Mouse (Mus musculus) myocyte (in vitro differentiated cells): ENCODE data around the gene Ptpn1. TPM values are rescaled to one million over a fixed set of nuclear protein-coding genes. Genes with fewer than 3 reads are reported as not detected.
A peak's percentile ranks its signal among the peaks of the same experiment; 100 is the strongest.

Experiments
- H3K27me3 ChIP-seq: one replicate; pipeline ENCODE4 v1.6.1; 2011; ENCODE audit not compliant: control insufficient read depth, insufficient read depth, insufficient read length
- H3K36me3 ChIP-seq: one replicate; pipeline ENCODE4 v1.6.1; 2011; ENCODE audit not compliant: control insufficient read depth, insufficient read depth
- H3K4me2 ChIP-seq: one replicate; pipeline ENCODE4 v1.6.1; 2011; ENCODE audit warnings: low read depth, control low read depth
- H3K4me3 ChIP-seq: one replicate; pipeline ENCODE4 v1.5.1; 2011; ENCODE audit warnings: mild to moderate bottlenecking, control low read depth, moderate library complexity
- H3K79me2 ChIP-seq: one replicate; pipeline ENCODE4 v1.6.1; 2011; ENCODE audit not compliant: control insufficient read depth, insufficient read depth
- H3ac ChIP-seq: one replicate; pipeline ENCODE4 v1.6.1; 2011; ENCODE audit not compliant: control insufficient read depth, insufficient read length
- CEBPB ChIP-seq: IDR thresholded peaks from 2 replicates; pipeline ENCODE4 v1.6.1; 2011; ENCODE audit warnings: mild to moderate bottlenecking, moderate library complexity; ENCODE audit not compliant: poor library complexity, insufficient read depth, severe bottlenecking
- E2F4 ChIP-seq: IDR thresholded peaks from one replicate; pipeline ENCODE4 v1.6.1; 2011; ENCODE audit warnings: mild to moderate bottlenecking, control low read depth, moderate library complexity; ENCODE audit not compliant: insufficient read depth
- MAX ChIP-seq: IDR thresholded peaks from one replicate; pipeline ENCODE4 v1.6.1; 2011; ENCODE audit warnings: low read depth, mild to moderate bottlenecking, control low read depth
- MYOD1 ChIP-seq, 3 experiments: IDR thresholded peaks; one replicate each; pipeline ENCODE4 v1.6.1; 2011; ENCODE audit warnings: control low read depth in 2 of 3, low read depth in 2 of 3, mild to moderate bottlenecking in 2 of 3, moderate library complexity in 1 of 3; ENCODE audit not compliant: insufficient read length in 2 of 3, control insufficient read depth in 1 of 3
- MYOG ChIP-seq, 3 experiments: IDR thresholded peaks; one replicate each; pipeline ENCODE4 v1.6.1; 2011; ENCODE audit warnings: control low read depth in 2 of 3, low read depth in 2 of 3, mild to moderate bottlenecking in 2 of 3; ENCODE audit not compliant: insufficient read length in 2 of 3, control insufficient read depth in 1 of 3, insufficient read depth in 1 of 3
- POLR2A ChIP-seq: IDR thresholded peaks from one replicate; pipeline ENCODE4 v1.6.1; 2011; ENCODE audit warnings: low read depth, mild to moderate bottlenecking, control low read depth, moderate library complexity; ENCODE audit not compliant: insufficient read length
- POLR2AphosphoS2 ChIP-seq: IDR thresholded peaks from one replicate; pipeline ENCODE4 v1.6.1; 2011; ENCODE audit warnings: low read depth, control low read depth; ENCODE audit not compliant: insufficient read length
- REST ChIP-seq: IDR thresholded peaks from one replicate; pipeline ENCODE4 v1.6.1; 2011; ENCODE audit warnings: mild to moderate bottlenecking, control low read depth, moderate library complexity; ENCODE audit not compliant: insufficient read depth, insufficient read length
- SRF ChIP-seq: IDR thresholded peaks from one replicate; pipeline ENCODE4 v1.6.1; 2011; ENCODE audit warnings: low read depth; ENCODE audit not compliant: control insufficient read depth, insufficient read length
- TCF12 ChIP-seq: IDR thresholded peaks from one replicate; pipeline ENCODE4 v1.6.1; 2011; ENCODE audit warnings: mild to moderate bottlenecking, control low read depth; ENCODE audit not compliant: poor library complexity, insufficient read depth, severe bottlenecking
- TCF3 ChIP-seq: IDR thresholded peaks from one replicate; pipeline ENCODE4 v1.6.1; 2011; ENCODE audit warnings: low read depth, control low read depth; ENCODE audit not compliant: insufficient read length
- USF1 ChIP-seq: IDR thresholded peaks from one replicate; pipeline ENCODE4 v1.6.1; 2011; ENCODE audit warnings: low read depth, mild to moderate bottlenecking, control low read depth, moderate library complexity
- polyA plus RNA-seq: library from polyadenylated mRNA; unstranded; fragments of >200 nt; fragmentation: generic; extraction: Trizol; gene quantifications from one replicate; pipeline ENCODE4 v1.2.1, GENCODE M21; 2012; ENCODE audit warnings: missing spikeins

Ptpn1 gene
- polyA plus RNA-seq, 1 experiment, result 45.0 TPM

DNA sequence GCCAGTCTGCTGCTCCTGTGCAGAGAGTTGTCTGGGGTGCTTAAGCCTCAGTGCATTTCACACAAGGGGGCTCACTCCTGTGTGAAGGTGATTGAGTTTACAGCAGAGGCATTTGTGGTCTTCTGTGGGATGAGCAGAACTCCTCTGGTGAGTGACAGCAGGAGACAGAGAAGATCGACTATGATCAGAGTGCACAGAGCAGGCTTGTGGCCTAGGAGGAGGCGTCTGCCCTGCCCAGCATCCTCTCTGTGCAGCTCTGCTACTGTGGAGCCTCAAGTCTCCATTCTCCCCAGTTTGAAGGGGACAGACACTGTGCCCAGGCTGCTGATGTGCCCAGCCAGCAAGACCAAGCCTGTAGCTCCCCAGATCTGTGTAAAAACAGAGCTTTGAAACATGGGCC lies 18.0 kb downstream of the Ptpn1 start:
- H3K4me3 ChIP-seq, result no peak overlapping the region
- H3K4me2 ChIP-seq, result peak overlapping the region; percentile 62
- no peak overlapping the region for H3ac ChIP-seq
- no peaks in the 10 kb centered on the region for H3K27me3 ChIP-seq
- TF ChIP-seq MYOG (IDR thresholded peaks at IDR 0.05; ENCODE audit: control insufficient read depth in 1 of 3, insufficient read depth in 1 of 3, insufficient read length in 2 of 3, low read depth in 2 of 3) (no peak), MAX (no peak), CEBPB (no peak), POLR2A (no peak), USF1 (no peak), REST (no peak), TCF12 (no peak), TCF3 (no peak), SRF (no peak), POLR2AphosphoS2 (no peak), E2F4 (no peak), MYOD1 (IDR thresholded peaks at IDR 0.05; ENCODE audit: control insufficient read depth in 1 of 3, insufficient read length in 2 of 3, low read depth in 2 of 3) (no peak)
- peaks cover 92% of the 10 kb centered on the region for H3K79me2 ChIP-seq
- H3K36me3 ChIP-seq, result no peaks in the 10 kb centered on the region

- Histone ChIP-seq H3K79me2 (peaks cover 90% of the 10 kb centered on the region), H3K36me3 (no peaks in the 10 kb centered on the region), H3ac (no peak overlapping the region), H3K4me2 (peak overlapping the region; percentile 64), H3K27me3 (no peaks in the 10 kb centered on the region), H3K4me3 (no peak overlapping the region)
- no peak for TF ChIP-seq SRF
- no peak for TF ChIP-seq POLR2A
- no peak for TF ChIP-seq TCF12
- TF ChIP-seq MYOG (IDR thresholded peaks at IDR 0.05; ENCODE audit: control insufficient read depth in 1 of 3, insufficient read depth in 1 of 3, insufficient read length in 2 of 3, low read depth in 2 of 3), result no peak
- TF ChIP-seq E2F4, result no peak
- no peak for TF ChIP-seq TCF3
- no peak for TF ChIP-seq POLR2AphosphoS2
- TF ChIP-seq USF1, result no peak
- no peak for TF ChIP-seq CEBPB
- no peak for TF ChIP-seq MAX
- no peak for TF ChIP-seq MYOD1 (IDR thresholded peaks at IDR 0.05; ENCODE audit: control insufficient read depth in 1 of 3, insufficient read length in 2 of 3, low read depth in 2 of 3)
- no peak for TF ChIP-seq REST
Measured at GRCm38 (mm10) chr2:167950681-167951080, 18.8 kb downstream of the Ptpn1 start.

- no peaks in the 10 kb centered on the region for H3K36me3 ChIP-seq
- H3K4me2 ChIP-seq, result peak overlapping the region; percentile 64
- H3K4me3 ChIP-seq, result no peak overlapping the region
- H3K79me2 ChIP-seq, result peaks cover 89% of the 10 kb centered on the region
- no peaks in the 10 kb centered on the region for H3K27me3 ChIP-seq
- no peak for TF ChIP-seq POLR2AphosphoS2
- TF ChIP-seq CEBPB, result peak; percentile 94
- no peak for TF ChIP-seq SRF
- H3ac ChIP-seq, result no peak overlapping the region
Measured at GRCm38 (mm10) chr2:167951301-167952211, 19.7 kb downstream of the Ptpn1 start.

DNA sequence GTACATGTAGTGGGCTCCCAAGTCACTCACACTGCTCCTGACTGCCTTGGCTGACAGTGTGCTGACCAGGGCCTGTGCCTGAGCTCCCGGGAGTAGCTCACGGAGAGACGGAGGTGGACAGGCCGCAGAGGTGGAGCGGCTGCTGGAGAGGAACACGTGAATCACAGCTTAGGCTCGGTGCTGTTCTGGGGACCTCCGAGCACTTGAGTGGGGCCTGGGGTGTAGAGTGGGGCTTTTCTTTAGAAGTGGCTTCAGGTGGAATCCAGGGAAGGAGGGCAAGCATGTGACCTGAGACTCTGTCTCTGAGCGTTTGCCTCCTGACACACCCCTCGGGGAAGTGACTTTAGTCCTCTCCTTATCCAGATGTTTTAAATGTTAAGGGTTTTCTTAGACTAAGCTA lies 22.0 kb downstream of the Ptpn1 start:
- Histone ChIP-seq H3K4me3 (no peak overlapping the region), H3K36me3 (no peaks in the 10 kb centered on the region)

More for the DNA sequence above, 22.0 kb downstream of the Ptpn1 start:
- Histone ChIP-seq H3K79me2 (peaks cover 76% of the 10 kb centered on the region), H3K4me2 (no peak overlapping the region), H3K27me3 (no peaks in the 10 kb centered on the region), H3ac (no peak overlapping the region)
- TF ChIP-seq REST, result no peak
- no peak for TF ChIP-seq MAX
- TF ChIP-seq SRF, result no peak
- no peak for TF ChIP-seq CEBPB
- no peak for TF ChIP-seq MYOD1 (IDR thresholded peaks at IDR 0.05; ENCODE audit: control insufficient read depth in 1 of 3, insufficient read length in 2 of 3, low read depth in 2 of 3)
- no peak for TF ChIP-seq TCF3
- no peak for TF ChIP-seq POLR2AphosphoS2
- TF ChIP-seq E2F4, result no peak
- no peak for TF ChIP-seq TCF12
